Mouse (Mus musculus): Measurements from ENCODE around the gene Fchsd2. TPM values are rescaled to one million over a fixed set of nuclear protein-coding genes. Genes with fewer than 3 reads are reported as not detected.

The Fchsd2 gene
- polyA plus RNA-seq (2012; rRNA removed), result 2.3 and 2.5 TPM in 2 replicates

DNA sequence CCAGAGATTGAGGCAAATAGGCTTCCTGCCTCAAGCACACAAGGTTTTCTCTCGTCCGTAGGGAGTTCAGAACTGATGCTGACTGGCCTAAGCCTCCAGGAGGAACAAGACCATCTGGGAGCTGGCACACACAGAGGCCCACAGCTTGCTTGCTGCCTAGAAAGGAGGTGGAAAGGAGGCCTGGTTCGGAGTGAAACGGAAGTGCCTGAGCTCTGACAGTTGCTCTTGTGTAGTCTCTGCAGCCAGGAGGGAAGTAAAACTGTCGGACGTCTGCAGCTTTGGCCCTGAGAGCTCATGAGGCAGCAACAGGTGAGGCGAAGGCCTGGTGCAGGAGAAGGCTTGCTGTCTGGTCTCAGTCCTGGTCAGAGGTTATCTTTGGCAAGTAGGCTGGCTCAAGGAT lies at the start of gene Fchsd2:
Fchsd2 (plus strand) TSS at position 246 of the 400 bp plus-strand sequence.

DNA sequence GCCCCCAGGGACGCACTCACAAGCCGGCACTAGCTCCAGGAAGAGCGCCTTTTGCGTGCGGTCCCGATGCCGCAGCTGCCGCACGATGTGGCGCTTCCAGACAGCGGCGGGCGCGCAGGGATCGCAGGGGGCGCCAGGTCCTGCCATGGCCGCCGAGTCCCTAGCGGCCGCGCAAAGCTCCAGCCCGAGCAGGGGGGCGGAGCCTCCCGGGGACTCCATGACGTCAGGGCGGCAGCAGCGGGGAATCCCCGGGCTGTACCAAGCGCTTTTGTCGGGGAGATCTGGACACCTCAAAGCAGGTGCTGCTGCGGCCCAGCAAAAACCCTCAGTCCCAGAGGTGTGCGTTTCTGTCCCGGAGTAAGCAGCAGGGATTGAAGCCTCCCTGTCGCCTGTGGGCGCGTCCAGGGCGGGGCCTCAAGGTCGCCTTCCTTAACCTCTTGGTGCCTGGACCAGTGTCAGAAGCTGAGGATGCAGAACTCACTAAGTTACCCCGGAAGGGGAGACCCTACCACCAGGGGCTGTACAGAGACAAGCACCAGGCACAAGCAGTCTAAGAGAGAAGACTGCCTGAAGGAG lies 209.3 kb downstream of the Fchsd2 start, which contains the start of gene Atg16l2:
Atg16l2 (minus strand) TSS at position 371 of the 576 bp plus-strand sequence.

DNA sequence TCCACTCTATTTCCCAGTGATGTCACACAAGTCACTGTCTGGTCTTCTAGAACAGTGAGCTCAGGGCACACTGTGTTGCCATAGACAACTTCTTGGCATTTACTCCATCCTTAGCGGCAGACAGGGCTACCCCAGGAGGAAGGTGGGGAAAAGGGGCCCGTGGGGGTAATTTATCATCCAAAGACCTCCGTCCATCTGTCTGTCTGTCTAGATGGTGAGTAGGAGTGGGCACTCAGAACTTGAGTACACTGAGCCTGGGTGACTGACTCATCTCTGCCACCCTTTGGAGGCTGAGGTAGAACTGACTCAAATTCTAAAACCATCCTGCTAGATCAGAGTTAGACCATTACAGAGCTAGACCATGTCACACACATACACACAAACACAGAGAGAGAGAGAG lies 224.4 kb downstream of the Fchsd2 start, which contains the start of gene Stard10:
Stard10 (plus strand) TSS at position 73 of the 400 bp plus-strand sequence.

Other genes with a start within 250 kb of the Fchsd2 start
- 3.3 and 4.9 TPM in 2 replicates for gene Relt, start 229.4 kb upstream of the Fchsd2 start, polyA plus RNA-seq (2012; rRNA removed)
- gene Arhgef17, start 160.8 kb upstream of the Fchsd2 start, polyA plus RNA-seq (2012; rRNA removed), result 8.5 and 8.9 TPM in 2 replicates
- 8.1 and 12.0 TPM in 2 replicates for gene P2ry6, start 118.2 kb upstream of the Fchsd2 start, polyA plus RNA-seq (2012; rRNA removed)
- gene P2ry2, start 80.0 kb upstream of the Fchsd2 start, polyA plus RNA-seq (2012; rRNA removed), result 2.9 and 3.5 TPM in 2 replicates
- gene Atg16l2, start 209.4 kb downstream of the Fchsd2 start, polyA plus RNA-seq (2012; rRNA removed), result 6.7 and 7.8 TPM in 2 replicates
- gene Stard10, start 224.2 kb downstream of the Fchsd2 start, polyA plus RNA-seq (2012; rRNA removed), result 256 and 348 TPM in 2 replicates